Mouse (Mus musculus): ENCODE measurements around the gene Olfr750. TPM values are rescaled to one million over a fixed set of nuclear protein-coding genes. Genes with fewer than 3 reads are reported as not detected.
A peak's percentile ranks its signal among the peaks of the same experiment; 100 is the strongest.

Olfr750 gene
- polyA plus RNA-seq, 1 experiment = not detected

GRCm38 (mm10) chr14:51094096-51094875 lies 20.1 kb upstream of the Olfr750 start:
- no peaks in the 10 kb centered on the region for H3K27me3 ChIP-seq (ENCODE audit: control insufficient read depth, insufficient read depth, low read length, poor library complexity, severe bottlenecking)
- no peak for TF ChIP-seq POLR2A (IDR thresholded peaks at IDR 0.05; ENCODE audit: insufficient read depth, low read length)
- no peak for TF ChIP-seq CTCF (IDR thresholded peaks at IDR 0.05; ENCODE audit: low read depth, low read length)
- no peak for TF ChIP-seq EP300 (IDR thresholded peaks at IDR 0.05; ENCODE audit: insufficient read depth, low read depth, low read length)
- no peaks in the 10 kb centered on the region for H3K9me3 ChIP-seq (replicated peaks; ENCODE audit: control insufficient read depth, insufficient read depth, low read length, poor library complexity, severe bottlenecking)
- no peak overlapping the region for H3K9ac ChIP-seq (ENCODE audit: low read depth, poor library complexity, severe bottlenecking)
- H3K36me3 ChIP-seq (ENCODE audit: control insufficient read depth, insufficient read depth, low read length, poor library complexity, severe bottlenecking) = no peaks in the 10 kb centered on the region
- no peaks in the 10 kb centered on the region for H3K4me1 ChIP-seq (ENCODE audit: control insufficient read depth, insufficient read depth, low read length)
- no peak overlapping the region for H3K27ac ChIP-seq (ENCODE audit: insufficient read depth, low read length)
- no peak overlapping the region for H3K4me3 ChIP-seq (ENCODE audit: low read depth, low read length)

GRCm38 (mm10) chr14:51093496-51093895 lies 19.3 kb upstream of the Olfr750 start:
- Histone ChIP-seq H3K9me3 (replicated peaks; ENCODE audit: control insufficient read depth, insufficient read depth, low read length, poor library complexity, severe bottlenecking) (no peaks in the 10 kb centered on the region), H3K27ac (ENCODE audit: insufficient read depth, low read length) (no peak overlapping the region)
- TF ChIP-seq POLR2A (IDR thresholded peaks at IDR 0.05; ENCODE audit: insufficient read depth, low read length) (no peak), CTCF (IDR thresholded peaks at IDR 0.05; ENCODE audit: low read depth, low read length) (no peak), EP300 (IDR thresholded peaks at IDR 0.05; ENCODE audit: insufficient read depth, low read depth, low read length) (no peak)

GRCm38 (mm10) chr14:51092073-51092620 lies 17.9 kb upstream of the Olfr750 start:
- Histone ChIP-seq H3K36me3 (ENCODE audit: control insufficient read depth, insufficient read depth, low read length, poor library complexity, severe bottlenecking) (no peaks in the 10 kb centered on the region), H3K9me3 (replicated peaks; ENCODE audit: control insufficient read depth, insufficient read depth, low read length, poor library complexity, severe bottlenecking) (no peaks in the 10 kb centered on the region), H3K9ac (ENCODE audit: low read depth, poor library complexity, severe bottlenecking) (no peak overlapping the region), H3K27me3 (ENCODE audit: control insufficient read depth, insufficient read depth, low read length, poor library complexity, severe bottlenecking) (no peaks in the 10 kb centered on the region), H3K4me3 (ENCODE audit: low read depth, low read length) (no peak overlapping the region), H3K4me1 (ENCODE audit: control insufficient read depth, insufficient read depth, low read length) (no peaks in the 10 kb centered on the region), H3K27ac (ENCODE audit: insufficient read depth, low read length) (no peak overlapping the region)
- no peak for TF ChIP-seq EP300 (IDR thresholded peaks at IDR 0.05; ENCODE audit: insufficient read depth, low read depth, low read length)
- TF ChIP-seq POLR2A (IDR thresholded peaks at IDR 0.05; ENCODE audit: insufficient read depth, low read length) = no peak
- no peak for TF ChIP-seq CTCF (IDR thresholded peaks at IDR 0.05; ENCODE audit: low read depth, low read length)

More at GRCm38 (mm10) chr14:51093496-51093895, 19.3 kb upstream of the Olfr750 start:
- Histone ChIP-seq H3K36me3 (ENCODE audit: control insufficient read depth, insufficient read depth, low read length, poor library complexity, severe bottlenecking) (no peaks in the 10 kb centered on the region), H3K4me1 (ENCODE audit: control insufficient read depth, insufficient read depth, low read length) (no peaks in the 10 kb centered on the region), H3K4me3 (ENCODE audit: low read depth, low read length) (no peak overlapping the region), H3K27me3 (ENCODE audit: control insufficient read depth, insufficient read depth, low read length, poor library complexity, severe bottlenecking) (no peaks in the 10 kb centered on the region), H3K9ac (ENCODE audit: low read depth, poor library complexity, severe bottlenecking) (no peak overlapping the region)

GRCm38 (mm10) chr14:51090921-51091900 lies 17.0 kb upstream of the Olfr750 start, which contains the start of the genes Rnase4 and Ang:
Gene Rnase4, plus strand, starts transcription at chr14:51091077.
Gene Ang, plus strand, starts transcription at chr14:51091150.
- H3K27ac ChIP-seq (ENCODE audit: insufficient read depth, low read length) = peak within 1 kb of the TSS; percentile 75
- TF ChIP-seq EP300 (IDR thresholded peaks at IDR 0.05; ENCODE audit: insufficient read depth, low read depth, low read length) (no peak), POLR2A (IDR thresholded peaks at IDR 0.05; ENCODE audit: insufficient read depth, low read length) (no peak)
- no peaks in the 10 kb centered on the region for H3K9me3 ChIP-seq (replicated peaks; ENCODE audit: control insufficient read depth, insufficient read depth, low read length, poor library complexity, severe bottlenecking)
- H3K4me1 ChIP-seq (ENCODE audit: control insufficient read depth, insufficient read depth, low read length) = no peaks in the 10 kb centered on the region
- H3K36me3 ChIP-seq (ENCODE audit: control insufficient read depth, insufficient read depth, low read length, poor library complexity, severe bottlenecking) = no peaks in the 10 kb centered on the region
- peak within 1 kb of the TSS; percentile 95 for H3K4me3 ChIP-seq (ENCODE audit: low read depth, low read length)
- H3K27me3 ChIP-seq (ENCODE audit: control insufficient read depth, insufficient read depth, low read length, poor library complexity, severe bottlenecking) = no peaks in the 10 kb centered on the region
- H3K9ac ChIP-seq (ENCODE audit: low read depth, poor library complexity, severe bottlenecking) = peak within 1 kb of the TSS; percentile 75

GRCm38 (mm10) chr14:51090077-51090781 lies 16.0 kb upstream of the Olfr750 start:
- Histone ChIP-seq H3K36me3 (ENCODE audit: control insufficient read depth, insufficient read depth, low read length, poor library complexity, severe bottlenecking) (no peaks in the 10 kb centered on the region), H3K9ac (ENCODE audit: low read depth, poor library complexity, severe bottlenecking) (peak overlapping the region; percentile 75), H3K27me3 (ENCODE audit: control insufficient read depth, insufficient read depth, low read length, poor library complexity, severe bottlenecking) (no peaks in the 10 kb centered on the region), H3K9me3 (replicated peaks; ENCODE audit: control insufficient read depth, insufficient read depth, low read length, poor library complexity, severe bottlenecking) (no peaks in the 10 kb centered on the region), H3K4me1 (ENCODE audit: control insufficient read depth, insufficient read depth, low read length) (no peaks in the 10 kb centered on the region), H3K4me3 (ENCODE audit: low read depth, low read length) (peak overlapping the region; percentile 95), H3K27ac (ENCODE audit: insufficient read depth, low read length) (peak overlapping the region; percentile 75)
- TF ChIP-seq EP300 (IDR thresholded peaks at IDR 0.05; ENCODE audit: insufficient read depth, low read depth, low read length) (0 out of 2 replicates have a peak, but pooled peaks have one; percentile 21), POLR2A (IDR thresholded peaks at IDR 0.05; ENCODE audit: insufficient read depth, low read length) (no peak)

Data from ES-Bruce4 (cell line).